Mouse (Mus musculus): ENCODE results near the gene Syngr2.

GRCm38 (mm10) chr11:117801650-117802049 is 7.8 kb upstream of the Syngr2 start:
- no peak for TF ChIP-seq POLR2A (IDR thresholded peaks at IDR 0.05; ENCODE audit: low read depth, low read length)
- no peak for TF ChIP-seq CTCF (IDR thresholded peaks at IDR 0.05; ENCODE audit: extremely low read depth, insufficient read depth, insufficient read length, insufficient replicate concordance)

All from spleen, adult 2 months (tissue).